Mouse (Mus musculus): Measurements from ENCODE around the gene Samd9l. TPM values are rescaled to one million over a fixed set of nuclear protein-coding genes. Genes with fewer than 3 reads are reported as not detected.
"Not testable (repeated sequence)": the region's sequence is repeated elsewhere in the genome, so short reads cannot be mapped to it uniquely, and the experiment has no call there.

Gene Samd9l
- total RNA-seq, 2 experiments from 2014 or later = 1.9 to 2.0 TPM

DNA sequence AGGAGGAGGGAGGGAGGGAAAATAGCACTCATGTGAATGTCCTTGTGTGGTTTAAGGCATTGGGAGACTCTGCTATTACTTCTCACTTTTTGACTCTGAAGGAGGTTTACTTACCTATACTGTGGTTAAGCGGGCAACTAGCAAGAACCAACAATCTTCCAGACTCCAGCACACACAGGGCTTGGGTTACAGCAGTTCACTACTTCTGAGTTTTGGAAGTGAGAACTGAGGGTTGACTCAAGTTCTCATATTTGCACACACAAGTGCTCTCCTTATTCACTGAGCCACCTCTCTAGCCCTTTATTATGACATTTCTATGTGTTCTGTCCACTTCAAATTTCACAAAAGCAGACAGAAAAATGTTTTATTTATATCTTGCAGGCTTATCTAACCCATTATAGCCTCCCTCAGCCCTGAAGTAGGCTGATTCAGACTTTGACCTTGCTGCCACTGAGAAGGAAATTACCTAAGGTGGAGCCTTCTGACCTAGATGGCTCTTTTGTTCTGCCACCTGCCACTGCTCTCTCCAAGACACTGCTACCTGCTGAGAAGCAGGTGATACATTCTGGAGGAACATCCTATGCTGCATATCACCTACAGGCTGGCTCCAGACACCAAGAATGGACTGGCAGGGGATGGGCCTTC is 55.6 kb downstream of the Samd9l start:
- DNase-seq = not testable (repeated sequence)

DNA sequence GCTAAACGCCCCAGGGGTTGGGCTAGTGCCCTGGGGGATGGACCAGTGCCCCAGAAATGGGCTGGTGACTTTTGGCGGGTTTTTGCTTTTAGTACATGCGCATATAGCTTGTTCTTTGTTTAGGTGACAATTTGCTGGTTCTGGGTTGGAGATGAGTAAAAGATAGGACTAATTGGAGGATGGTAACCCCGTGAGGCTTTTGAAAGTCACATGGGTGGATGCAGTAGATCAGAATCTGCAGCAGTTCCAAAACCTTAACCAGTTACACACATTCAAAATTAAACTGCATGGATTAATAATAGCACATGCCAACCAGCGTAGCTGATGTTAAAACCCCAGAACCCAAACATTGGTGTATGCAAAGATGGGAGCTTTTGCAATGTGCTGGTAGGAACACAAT is 57.9 kb downstream of the Samd9l start:
- no peak for DNase-seq

DNA sequence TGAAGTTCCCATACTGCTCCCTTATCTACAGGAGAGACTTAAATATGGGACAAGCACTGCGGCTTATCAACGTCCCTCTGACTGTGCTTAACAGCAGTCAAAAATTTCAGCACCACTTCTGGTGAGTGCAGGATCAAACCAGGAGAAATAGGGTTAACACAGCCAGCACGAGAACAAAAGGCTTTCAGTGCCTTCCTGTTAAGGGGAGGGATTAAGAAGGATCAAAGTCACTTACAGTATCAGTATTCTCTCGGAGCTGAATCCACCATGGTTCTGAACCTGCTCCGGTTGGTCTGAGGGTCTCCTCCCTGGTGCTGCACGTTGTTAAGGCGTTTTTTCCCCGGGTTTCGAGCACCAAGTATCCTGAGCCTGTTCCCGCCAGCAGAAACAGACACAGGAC is 58.4 kb downstream of the Samd9l start:
- not testable (repeated sequence) for DNase-seq

DNA sequence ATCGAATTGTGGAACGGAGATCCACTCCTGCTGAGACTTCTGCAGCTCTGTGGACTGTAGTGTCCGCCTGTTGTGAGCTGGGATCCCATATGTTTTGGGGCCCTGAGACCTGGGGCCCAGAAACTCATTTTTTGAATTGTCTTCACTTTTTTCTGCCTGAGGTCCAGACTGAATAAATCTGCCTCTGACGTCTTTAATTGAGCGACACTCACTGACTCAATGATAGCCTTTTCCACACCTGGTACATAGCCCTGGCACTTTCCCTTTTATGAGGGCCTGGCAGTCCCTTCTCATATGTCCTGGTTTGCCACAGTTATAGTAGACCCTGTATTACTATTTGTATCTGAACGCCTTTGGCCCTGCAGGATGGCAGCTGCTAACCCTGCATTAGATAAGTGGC is 60.2 kb downstream of the Samd9l start:
- not testable (repeated sequence) for DNase-seq

Other genes starting within 250 kb of the Samd9l start
- under 1 TPM; 0.32 to 0.63 TPM for gene Hepacam2, start 98.7 kb upstream of the Samd9l start, total RNA-seq (2021)
- 10 to 100 TPM; 51.9 to 53.0 TPM for gene Vps50, start 98.8 kb upstream of the Samd9l start, total RNA-seq (2021)